Mouse (Mus musculus): ENCODE measurements around the gene Atp6v0d1. TPM values are rescaled to one million over a fixed set of nuclear protein-coding genes. Genes with fewer than 3 reads are reported as not detected.

Atp6v0d1 gene
- polyA plus RNA-seq, 1 experiment from 2014 or later: 112 TPM

- Histone ChIP-seq H3K4me1 (replicated peaks; ENCODE audit: insufficient read depth, low read length) (no peaks in the 10 kb centered on the region), H3K9ac (ENCODE audit: low read depth, low read length) (no peak overlapping the region), H3K4me3 (replicated peaks; ENCODE audit: low read depth, low read length) (no peak overlapping the region), H3K27ac (no peak overlapping the region), H3K4me2 (ENCODE audit: low read length) (no peak overlapping the region), H3K36me3 (ENCODE audit: insufficient read depth, low read length) (no peaks in the 10 kb centered on the region), H3K27me3 (ENCODE audit: insufficient read depth, low read length) (no peaks in the 10 kb centered on the region), H3K9me3 (replicated peaks; ENCODE audit: low read length) (no peaks in the 10 kb centered on the region)
- WGBS: 81% methylated on average over 3 of the region's 3 CpGs
- no peak for TF ChIP-seq CTCF (IDR thresholded peaks at IDR 0.05; ENCODE audit: low read depth)
- no peak for ATAC-seq (replicated peaks; ENCODE audit: low FRiP score, low read depth)
- DNase-seq (ENCODE audit: low spot score): no peak
These were observed 13.9 kb upstream of the Atp6v0d1 start for GRCm38 (mm10) chr8:105579719-105580118.

GRCm38 (mm10) chr8:105575538-105575937 is 9.7 kb upstream of the Atp6v0d1 start:
- Histone ChIP-seq H3K9ac (ENCODE audit: low read depth, low read length) (no peak overlapping the region), H3K4me2 (ENCODE audit: low read length) (no peak overlapping the region), H3K27me3 (ENCODE audit: insufficient read depth, low read length) (no peaks in the 10 kb centered on the region), H3K27ac (no peak overlapping the region), H3K9me3 (replicated peaks; ENCODE audit: low read length) (no peaks in the 10 kb centered on the region), H3K4me3 (replicated peaks; ENCODE audit: low read depth, low read length) (no peak overlapping the region), H3K36me3 (ENCODE audit: insufficient read depth, low read length) (no peaks in the 10 kb centered on the region), H3K4me1 (replicated peaks; ENCODE audit: insufficient read depth, low read length) (no peaks in the 10 kb centered on the region)
- no peak for TF ChIP-seq CTCF (IDR thresholded peaks at IDR 0.05; ENCODE audit: low read depth)
- DNase-seq (ENCODE audit: low spot score): no peak
- 40% methylated on average over 3 of the region's 3 CpGs for WGBS
- ATAC-seq (replicated peaks; ENCODE audit: low FRiP score, low read depth): no peak

- Histone ChIP-seq H3K27ac (no peak overlapping the region), H3K4me2 (ENCODE audit: low read length) (no peak overlapping the region), H3K36me3 (ENCODE audit: insufficient read depth, low read length) (no peaks in the 10 kb centered on the region), H3K4me1 (replicated peaks; ENCODE audit: insufficient read depth, low read length) (no peaks in the 10 kb centered on the region), H3K9me3 (replicated peaks; ENCODE audit: low read length) (no peaks in the 10 kb centered on the region), H3K4me3 (replicated peaks; ENCODE audit: low read depth, low read length) (no peak overlapping the region), H3K9ac (ENCODE audit: low read depth, low read length) (no peak overlapping the region), H3K27me3 (ENCODE audit: insufficient read depth, low read length) (no peaks in the 10 kb centered on the region)
- no peak for ATAC-seq (replicated peaks; ENCODE audit: low FRiP score, low read depth)
- no peak for TF ChIP-seq CTCF (IDR thresholded peaks at IDR 0.05; ENCODE audit: low read depth)
- no peak for DNase-seq (ENCODE audit: low spot score)
- 42% methylated on average over 6 of the region's 6 CpGs for WGBS
These were observed 8.9 kb upstream of the Atp6v0d1 start for GRCm38 (mm10) chr8:105574741-105575140.

- TF ChIP-seq CTCF (IDR thresholded peaks at IDR 0.05; ENCODE audit: low read depth): no peak
- Histone ChIP-seq H3K36me3 (ENCODE audit: insufficient read depth, low read length) (no peaks in the 10 kb centered on the region), H3K27me3 (ENCODE audit: insufficient read depth, low read length) (no peaks in the 10 kb centered on the region), H3K9ac (ENCODE audit: low read depth, low read length) (no peak overlapping the region), H3K27ac (no peak overlapping the region), H3K4me3 (replicated peaks; ENCODE audit: low read depth, low read length) (no peak overlapping the region), H3K4me1 (replicated peaks; ENCODE audit: insufficient read depth, low read length) (no peaks in the 10 kb centered on the region), H3K4me2 (ENCODE audit: low read length) (no peak overlapping the region), H3K9me3 (replicated peaks; ENCODE audit: low read length) (no peaks in the 10 kb centered on the region)
- ATAC-seq (replicated peaks; ENCODE audit: low FRiP score, low read depth) (no peak), DNase-seq (ENCODE audit: low spot score) (no peak)
These were observed 7.6 kb upstream of the Atp6v0d1 start for GRCm38 (mm10) chr8:105573427-105573826.

GRCm38 (mm10) chr8:105571810-105572209 is 6.0 kb upstream of the Atp6v0d1 start:
- Histone ChIP-seq H3K9me3 (replicated peaks; ENCODE audit: low read length) (no peaks in the 10 kb centered on the region), H3K27ac (no peak overlapping the region), H3K36me3 (ENCODE audit: insufficient read depth, low read length) (no peaks in the 10 kb centered on the region), H3K4me2 (ENCODE audit: low read length) (no peak overlapping the region), H3K4me3 (replicated peaks; ENCODE audit: low read depth, low read length) (no peak overlapping the region), H3K27me3 (ENCODE audit: insufficient read depth, low read length) (no peaks in the 10 kb centered on the region), H3K9ac (ENCODE audit: low read depth, low read length) (no peak overlapping the region), H3K4me1 (replicated peaks; ENCODE audit: insufficient read depth, low read length) (no peaks in the 10 kb centered on the region)
- WGBS: 88% methylated on average over 9 of the region's 9 CpGs
- DNase-seq (ENCODE audit: low spot score) (no peak), ATAC-seq (replicated peaks; ENCODE audit: low FRiP score, low read depth) (no peak)
- no peak for TF ChIP-seq CTCF (IDR thresholded peaks at IDR 0.05; ENCODE audit: low read depth)

GRCm38 (mm10) chr8:105566703-105567595 is 1.1 kb upstream of the Atp6v0d1 start:
- Histone ChIP-seq H3K4me3 (replicated peaks; ENCODE audit: low read depth, low read length) (peak overlapping the region; percentile 83), H3K27me3 (ENCODE audit: insufficient read depth, low read length) (no peaks in the 10 kb centered on the region), H3K4me2 (ENCODE audit: low read length) (peak overlapping the region; percentile 65), H3K9me3 (replicated peaks; ENCODE audit: low read length) (no peaks in the 10 kb centered on the region), H3K27ac (no peak overlapping the region), H3K36me3 (ENCODE audit: insufficient read depth, low read length) (no peaks in the 10 kb centered on the region), H3K4me1 (replicated peaks; ENCODE audit: insufficient read depth, low read length) (peaks cover 4% of the 10 kb centered on the region; the same call in 1 of the 2 replicates), H3K9ac (ENCODE audit: low read depth, low read length) (peak overlapping the region; percentile 61)
- ATAC-seq (replicated peaks; ENCODE audit: low FRiP score, low read depth) (no peak), DNase-seq (ENCODE audit: low spot score) (peak; percentile 23)
- 32% methylated on average over 27 of the region's 27 CpGs for WGBS
- no peak for TF ChIP-seq CTCF (IDR thresholded peaks at IDR 0.05; ENCODE audit: low read depth)

Measured in kidney, postnatal 0 days (tissue).